Mouse (Mus musculus) midbrain, postnatal 0 days (tissue): ENCODE data around the gene Dynlt1f. TPM values are rescaled to one million over a fixed set of nuclear protein-coding genes. Genes with fewer than 3 reads are reported as not detected.
"Not testable (repeated sequence)": the region's sequence is repeated elsewhere in the genome, so short reads cannot be mapped to it uniquely, and the experiment has no call there.

Experiments used
- ATAC-seq: fragments of 200-750 bp; cut with Nextera tagmentation; 2 replicates; pipeline ENCODE4 v1.8.0; 2017; ENCODE audit warnings: moderate number of reproducible peaks, mild to moderate bottlenecking, moderate TSS enrichment, moderate library complexity; ENCODE audit not compliant: low FRiP score
- DNase-seq: peaks from one replicate; pipeline ENCODE4 v3.0.0-alpha.2; 2015; ENCODE audit warnings: low spot score
- H3K27ac ChIP-seq: fragments of 300-500 bp; sonication (generic); 2 replicates; pipeline ENCODE4 v1.5.1; 2014; ENCODE audit warnings: low read depth, mild to moderate bottlenecking, low read length, mixed read lengths
- H3K27me3 ChIP-seq: fragments of 300-500 bp; sonication (generic); 2 replicates; pipeline ENCODE4 v1.6.1; 2014; ENCODE audit warnings: low read length, control low read depth, mixed read lengths; ENCODE audit not compliant: insufficient read depth
- H3K36me3 ChIP-seq: fragments of 300-500 bp; sonication (generic); 2 replicates; pipeline ENCODE4 v1.6.1; 2014; ENCODE audit warnings: low read length, control low read depth, mixed read lengths; ENCODE audit not compliant: insufficient read depth
- H3K4me1 ChIP-seq: fragments of 300-500 bp; sonication (generic); 2 replicates; pipeline ENCODE4 v1.6.1; 2014; ENCODE audit warnings: mild to moderate bottlenecking, control low read depth, antibody characterized with exemption, low read length, mixed read lengths; ENCODE audit not compliant: insufficient read depth
- H3K4me2 ChIP-seq: fragments of 300-500 bp; sonication (generic); 2 replicates; pipeline ENCODE4 v1.6.1; 2014; ENCODE audit warnings: low read depth, mild to moderate bottlenecking, low read length, mixed read lengths; ENCODE audit not compliant: poor library complexity, severe bottlenecking
- H3K4me3 ChIP-seq: fragments of 300-500 bp; sonication (generic); 2 replicates; pipeline ENCODE4 v1.5.1; 2014; ENCODE audit warnings: low read depth, mild to moderate bottlenecking, low read length, moderate library complexity
- H3K9ac ChIP-seq: fragments of 300-500 bp; sonication (generic); replicated peaks from 2 replicates; pipeline ENCODE4 v1.6.1; 2014; ENCODE audit warnings: mild to moderate bottlenecking, low read length, moderate library complexity, mixed read lengths; ENCODE audit not compliant: poor library complexity, severe bottlenecking
- H3K9me3 ChIP-seq: fragments of 300-500 bp; sonication (generic); 2 replicates; pipeline ENCODE4 v1.6.1; 2016; ENCODE audit warnings: low read length, control low read depth
- WGBS: fragments of 180-500 bp; shearing (Covaris S2); extraction: QIAGEN DNeasy Blood & Tissue Kit; methylation state at CpG from one replicate; pipeline ENCODE4 v1.1.7; 2014; 5-methylcytosine and 5-hydroxymethylcytosine counted together
- polyA plus RNA-seq: library from polyadenylated mRNA; unstranded; fragments of >200 nt; fragmentation: Nextera tagmentation; extraction: Ambion mirVana; gene quantifications from 2 replicates; pipeline ENCODE4 v1.2.1, GENCODE M21; 2015
- total RNA-seq: library from RNA; depleted of rRNA; stranded (reverse); fragments of >200 nt; gene quantifications from 2 replicates; pipeline ENCODE4 v1.2.3, GENCODE M21; 2014; rRNA removed

The Dynlt1f gene
- total and polyA plus RNA-seq, 2 experiments from 2014 or later, result 140 to 274 TPM

DNA sequence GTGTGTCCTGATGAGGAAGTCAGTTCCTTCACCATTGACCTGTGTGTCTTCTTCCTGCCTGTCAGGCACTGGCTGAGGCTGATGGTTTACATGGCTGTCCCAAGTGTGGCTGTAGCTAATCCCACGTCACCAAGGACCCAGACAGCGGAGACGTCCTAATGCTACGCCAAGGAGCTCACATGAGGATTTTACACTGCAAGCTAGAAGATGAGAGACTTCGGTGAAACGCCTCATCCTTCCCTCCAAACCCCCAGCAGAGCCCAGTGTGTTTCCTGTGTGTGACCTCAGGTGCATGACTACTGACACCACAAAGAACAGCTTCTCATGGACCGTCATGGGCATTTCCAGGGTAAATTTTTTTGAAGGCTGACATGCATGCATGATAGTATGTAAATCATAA lies 57.3 kb downstream of the Dynlt1f start:
- not testable (repeated sequence) for H3K9ac ChIP-seq, H3K27me3 ChIP-seq, H3K4me1 ChIP-seq, H3K4me3 ChIP-seq, H3K4me2 ChIP-seq, DNase-seq, H3K27ac ChIP-seq, H3K36me3 ChIP-seq, ATAC-seq, H3K9me3 ChIP-seq
- WGBS, result 86% methylated on average over 7 of the region's 7 CpGs

Other genes starting within 250 kb of the Dynlt1f start
- gene Dynlt1b, start 225.8 kb downstream of the Dynlt1f start, total RNA-seq, result 443 and 625 TPM in 2 replicates
- 1,251 and 1,314 TPM in 2 replicates for gene Dynlt1b, start 225.8 kb downstream of the Dynlt1f start, polyA plus RNA-seq
- 14.2 and 16.9 TPM in 2 replicates for gene Dynlt1c, start 54.2 kb downstream of the Dynlt1f start, total RNA-seq
- gene Dynlt1c, start 54.2 kb downstream of the Dynlt1f start, polyA plus RNA-seq, result 12.7 and 16.4 TPM in 2 replicates
- gene Sytl3, start 3.2 kb upstream of the Dynlt1f start, total RNA-seq, result 0.33 TPM in 1 of 2 replicates, not detected in the other
- gene Sytl3, start 3.2 kb upstream of the Dynlt1f start, polyA plus RNA-seq, result 0.49 and 0.65 TPM in 2 replicates
- gene Ezr, start 126.9 kb upstream of the Dynlt1f start, total RNA-seq, result 19.5 and 33.8 TPM in 2 replicates
- gene Ezr, start 126.9 kb upstream of the Dynlt1f start, polyA plus RNA-seq, result 27.3 and 28.5 TPM in 2 replicates